Mouse (Mus musculus): ENCODE data around the gene Omp. TPM values are rescaled to one million over a fixed set of nuclear protein-coding genes. Genes with fewer than 3 reads are reported as not detected.
A peak's percentile ranks its signal among the peaks of the same experiment; 100 is the strongest.
"Not testable (repeated sequence)": the region's sequence is repeated elsewhere in the genome, so short reads cannot be mapped to it uniquely, and the experiment has no call there.

The Omp gene
- polyA plus RNA-seq (2015; fragmentation: Nextera tagmentation; extraction: Ambion mirVana) = 0.34 and 0.37 TPM in 2 replicates

DNA sequence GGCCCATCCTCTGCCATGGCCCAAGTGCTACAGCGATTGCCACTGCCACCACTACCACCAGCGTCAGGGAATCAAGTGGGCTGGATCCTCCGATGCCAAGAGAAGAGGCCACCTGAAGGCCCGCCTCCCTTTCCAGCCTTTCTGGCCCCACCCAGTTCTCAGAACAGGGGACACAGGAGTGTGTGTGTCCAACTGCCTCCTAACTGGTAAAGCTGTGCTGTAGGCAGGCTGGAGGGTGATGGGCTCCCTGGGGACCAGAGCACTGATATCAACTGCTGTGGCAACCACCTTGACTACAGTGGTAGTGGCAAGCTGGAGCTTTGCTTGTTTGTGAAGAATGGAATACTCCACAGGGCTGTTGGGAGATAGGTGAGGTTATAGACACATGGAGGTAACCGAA is at the start of gene Omp:
TSS of gene Omp (minus strand) at position 101 of the 400 bp plus-strand sequence.
- Histone ChIP-seq H3K4me2 (ENCODE audit: low read length) (no peak within 1 kb of the TSS), H3K4me3 (ENCODE audit: low read length) (no peak within 1 kb of the TSS), H3K27me3 (replicated peaks; ENCODE audit: control insufficient read depth, insufficient read depth, low read length) (no peaks in the 10 kb centered on the region), H3K36me3 (ENCODE audit: control insufficient read depth, insufficient read depth, low read length) (0 out of 2 replicates have a peak, but pooled peaks cover 3% of the 10 kb centered on the region), H3K27ac (ENCODE audit: low read depth, low read length) (no peak within 1 kb of the TSS), H3K9ac (ENCODE audit: low read depth, low read length) (no peak within 1 kb of the TSS), H3K4me1 (ENCODE audit: control insufficient read depth, insufficient read depth, low read depth, low read length) (peaks cover 9% of the 10 kb centered on the region), H3K9me3 (ENCODE audit: control insufficient read depth, low read length) (no peaks in the 10 kb centered on the region)
- WGBS = 91% methylated on average over 5 of the region's 5 CpGs
- no peak for ATAC-seq

DNA sequence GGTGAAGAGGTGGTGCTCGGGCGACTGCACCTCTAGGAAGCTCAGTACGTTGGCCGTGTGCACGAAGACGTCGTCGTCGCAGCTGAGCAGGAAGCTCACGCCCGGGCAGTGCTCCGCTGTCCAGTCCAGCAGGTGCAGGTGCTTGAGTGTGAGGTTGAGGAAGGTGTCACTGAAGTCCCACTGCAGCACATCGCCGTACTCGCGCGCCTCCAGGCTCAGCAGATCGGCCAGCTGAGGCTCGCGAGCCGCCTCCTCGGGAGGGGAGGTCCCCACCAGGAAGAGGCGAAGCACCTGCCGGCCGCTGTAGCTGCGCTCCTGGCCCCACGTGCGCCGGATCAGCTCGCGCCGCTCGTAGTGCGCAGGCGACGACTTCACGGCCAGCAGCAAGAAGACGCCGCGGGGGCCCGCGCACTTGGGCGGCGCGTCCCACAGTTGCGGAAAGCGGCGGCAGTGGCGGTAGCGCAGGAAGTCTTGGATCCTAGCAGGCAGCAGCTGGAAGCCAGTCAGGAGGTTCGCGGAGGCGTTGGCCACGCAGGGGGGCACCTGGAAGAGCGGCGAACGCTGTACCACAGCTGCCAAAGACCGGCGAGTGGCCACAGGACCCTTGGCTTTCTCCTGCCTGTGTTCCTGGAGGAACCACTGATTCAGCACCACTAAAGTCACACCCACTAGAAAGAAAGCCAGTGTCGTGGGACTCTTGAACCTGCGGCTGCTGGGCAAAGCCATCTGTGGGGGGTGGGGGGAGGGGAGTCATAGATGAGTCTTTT is 48.9 kb upstream of the Omp start:
- Histone ChIP-seq H3K9ac (ENCODE audit: low read depth, low read length) (peak overlapping the region; percentile 60), H3K9me3 (ENCODE audit: control insufficient read depth, low read length) (no peaks in the 10 kb centered on the region), H3K27ac (ENCODE audit: low read depth, low read length) (no peak overlapping the region), H3K4me3 (ENCODE audit: low read length) (peak overlapping the region; percentile 53), H3K36me3 (ENCODE audit: control insufficient read depth, insufficient read depth, low read length) (no peaks in the 10 kb centered on the region), H3K27me3 (replicated peaks; ENCODE audit: control insufficient read depth, insufficient read depth, low read length) (peaks cover 29% of the 10 kb centered on the region), H3K4me1 (ENCODE audit: control insufficient read depth, insufficient read depth, low read depth, low read length) (peaks cover 15% of the 10 kb centered on the region), H3K4me2 (ENCODE audit: low read length) (peak overlapping the region; percentile 97)
- peak; percentile 80 for ATAC-seq
- WGBS = 1% methylated on average over 58 of the region's 61 CpGs

DNA sequence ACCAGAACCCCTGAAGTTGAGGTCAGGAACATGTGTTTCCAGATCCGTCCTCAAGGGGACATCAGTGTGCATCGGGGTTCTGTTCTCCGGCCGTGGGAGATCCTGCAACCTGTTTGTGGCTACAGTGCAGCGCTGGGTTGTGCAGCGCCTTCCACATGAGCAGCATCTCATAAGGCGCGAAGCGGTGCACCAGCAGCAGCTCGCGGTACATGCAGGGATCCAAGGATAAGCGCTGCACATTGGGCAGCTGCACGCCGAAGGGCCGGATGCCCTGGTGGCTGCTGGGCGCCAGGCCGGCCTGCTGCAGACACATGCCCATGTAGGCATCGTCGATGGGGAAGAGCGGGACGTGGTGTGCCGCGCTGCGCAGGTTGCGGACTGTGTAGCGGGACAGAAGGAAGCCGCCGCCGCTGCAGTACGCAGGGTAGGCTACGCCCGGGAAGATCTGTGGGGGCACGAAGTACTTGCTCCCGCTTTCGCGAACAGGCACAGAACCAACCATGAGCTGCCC is 48.3 kb upstream of the Omp start:
- H3K27me3 ChIP-seq (replicated peaks; ENCODE audit: control insufficient read depth, insufficient read depth, low read length) = peaks cover 29% of the 10 kb centered on the region
- ATAC-seq = peak; percentile 80

DNA sequence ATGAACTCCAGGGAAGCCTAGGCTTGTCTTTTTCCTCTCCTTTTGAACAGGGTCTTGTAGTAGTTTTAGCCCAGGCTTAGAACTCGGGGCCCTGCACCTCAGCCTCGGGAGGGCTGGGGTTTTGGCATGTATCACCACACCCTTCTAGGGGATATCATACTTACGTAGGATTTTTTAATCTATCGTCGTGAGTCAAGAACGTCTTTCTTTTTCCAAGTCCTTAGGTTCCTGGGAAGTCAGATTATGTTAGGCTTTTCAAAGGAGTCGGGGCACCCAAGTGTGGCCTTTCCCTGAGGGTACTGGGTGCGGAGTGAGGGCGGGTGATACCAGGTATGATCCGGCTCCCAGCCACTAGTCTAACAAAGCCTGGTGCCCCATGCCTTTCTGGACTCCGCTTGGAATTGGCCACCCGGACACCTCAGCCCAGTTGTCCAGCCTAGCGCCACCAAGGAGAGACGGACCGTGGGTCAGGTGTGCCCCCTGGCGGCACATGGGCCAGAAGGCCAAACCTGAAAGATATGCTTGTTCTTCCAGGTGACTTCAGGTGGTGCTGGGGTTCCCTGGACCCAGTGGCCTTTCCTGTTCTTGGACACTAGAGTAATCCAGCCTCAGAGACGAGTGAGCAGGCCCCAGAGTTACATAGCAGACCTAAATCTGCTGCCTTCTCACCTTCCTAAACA is 46.4 kb upstream of the Omp start:
- Histone ChIP-seq H3K9ac (ENCODE audit: low read depth, low read length) (no peak overlapping the region), H3K27me3 (replicated peaks; ENCODE audit: control insufficient read depth, insufficient read depth, low read length) (peaks cover 29% of the 10 kb centered on the region), H3K27ac (ENCODE audit: low read depth, low read length) (no peak overlapping the region), H3K9me3 (ENCODE audit: control insufficient read depth, low read length) (no peaks in the 10 kb centered on the region), H3K4me1 (ENCODE audit: control insufficient read depth, insufficient read depth, low read depth, low read length) (peaks cover 15% of the 10 kb centered on the region), H3K4me2 (ENCODE audit: low read length) (no peak overlapping the region), H3K36me3 (ENCODE audit: control insufficient read depth, insufficient read depth, low read length) (no peaks in the 10 kb centered on the region), H3K4me3 (ENCODE audit: low read length) (no peak overlapping the region)
- no peak for ATAC-seq
- 69% methylated on average over 17 of the region's 17 CpGs for WGBS

More for the DNA sequence above, 48.3 kb upstream of the Omp start:
- no peaks in the 10 kb centered on the region for H3K9me3 ChIP-seq (ENCODE audit: control insufficient read depth, low read length)
- WGBS = 2% methylated on average over 36 of the region's 36 CpGs
- H3K9ac ChIP-seq (ENCODE audit: low read depth, low read length) = peak overlapping the region; percentile 60
- no peaks in the 10 kb centered on the region for H3K36me3 ChIP-seq (ENCODE audit: control insufficient read depth, insufficient read depth, low read length)
- peak overlapping the region; percentile 97 for H3K4me2 ChIP-seq (ENCODE audit: low read length)
- peaks cover 15% of the 10 kb centered on the region for H3K4me1 ChIP-seq (ENCODE audit: control insufficient read depth, insufficient read depth, low read depth, low read length)
- no peak overlapping the region for H3K27ac ChIP-seq (ENCODE audit: low read depth, low read length)
- peak overlapping the region; percentile 53 for H3K4me3 ChIP-seq (ENCODE audit: low read length)

DNA sequence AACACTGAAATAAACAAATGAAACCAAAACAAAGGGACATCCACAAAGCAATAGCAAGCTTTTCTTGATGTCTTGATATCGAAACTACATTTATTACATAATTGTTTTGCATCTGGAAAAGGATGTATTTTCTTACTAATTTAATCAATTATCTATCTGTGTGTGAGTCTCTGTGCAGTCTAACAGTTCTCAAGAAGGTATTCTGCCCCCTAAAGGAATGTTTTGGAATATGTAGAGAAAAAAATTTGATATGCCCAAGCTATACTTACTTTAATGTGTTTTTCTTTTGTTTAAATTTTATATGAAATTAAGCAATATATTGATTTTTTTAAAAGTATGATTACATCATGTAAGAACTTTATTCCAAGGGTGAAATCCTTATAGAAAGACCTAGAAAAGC is 45.3 kb upstream of the Omp start:
- Histone ChIP-seq H3K4me1 (ENCODE audit: control insufficient read depth, insufficient read depth, low read depth, low read length) (peaks cover 15% of the 10 kb centered on the region), H3K4me2 (ENCODE audit: low read length) (no peak overlapping the region), H3K9ac (ENCODE audit: low read depth, low read length) (no peak overlapping the region), H3K27ac (ENCODE audit: low read depth, low read length) (no peak overlapping the region), H3K27me3 (replicated peaks; ENCODE audit: control insufficient read depth, insufficient read depth, low read length) (peaks cover 24% of the 10 kb centered on the region), H3K9me3 (ENCODE audit: control insufficient read depth, low read length) (no peaks in the 10 kb centered on the region), H3K36me3 (ENCODE audit: control insufficient read depth, insufficient read depth, low read length) (no peaks in the 10 kb centered on the region), H3K4me3 (ENCODE audit: low read length) (no peak overlapping the region)
- 89% methylated on average over 1 of the region's 1 CpGs for WGBS
- no peak for ATAC-seq

DNA sequence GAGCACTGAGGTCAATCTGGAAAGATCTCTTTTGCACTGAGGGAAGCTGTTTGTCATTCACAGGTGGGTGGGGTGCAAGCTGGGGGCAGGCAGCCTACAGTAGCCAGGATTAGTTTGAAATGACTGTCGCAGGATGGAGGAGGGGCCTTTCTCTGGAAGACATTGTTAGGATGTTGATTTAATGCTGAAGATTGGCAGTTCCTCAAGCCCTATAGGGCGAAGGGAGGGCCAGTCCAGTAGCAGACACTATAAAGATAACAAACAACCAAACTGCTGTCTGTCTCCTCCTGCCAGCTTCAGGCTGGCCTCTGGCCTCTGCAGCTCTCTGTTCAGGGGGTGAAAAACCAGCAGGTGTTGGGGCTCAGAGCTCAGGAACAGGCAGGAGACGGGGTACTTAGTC is 44.4 kb upstream of the Omp start:
- WGBS = 53% methylated on average over 3 of the region's 3 CpGs

DNA sequence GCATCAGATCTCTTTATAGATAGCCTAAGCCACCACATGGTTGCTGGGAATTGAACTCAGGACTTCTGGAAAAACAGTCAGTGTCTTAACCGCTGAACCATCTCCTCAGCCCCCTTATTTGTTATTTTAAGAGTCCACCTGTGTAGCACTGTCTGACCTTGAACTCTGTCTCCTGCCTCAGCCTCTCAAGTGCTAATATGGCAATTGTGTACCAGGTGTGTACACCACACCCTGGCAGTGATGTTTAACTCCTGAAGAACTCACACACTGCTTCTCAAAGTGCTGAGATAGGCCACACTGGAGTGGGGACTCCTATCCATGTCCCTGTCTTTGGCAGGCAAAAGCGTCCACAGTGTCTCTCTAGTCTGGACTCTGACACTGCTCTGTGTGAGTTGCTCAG is 43.4 kb upstream of the Omp start:
- H3K27ac ChIP-seq (ENCODE audit: low read depth, low read length) = no peak overlapping the region
- H3K4me3 ChIP-seq (ENCODE audit: low read length) = no peak overlapping the region
- H3K36me3 ChIP-seq (ENCODE audit: control insufficient read depth, insufficient read depth, low read length) = no peaks in the 10 kb centered on the region
- ATAC-seq = no peak
- H3K9me3 ChIP-seq (ENCODE audit: control insufficient read depth, low read length) = no peaks in the 10 kb centered on the region
- H3K4me2 ChIP-seq (ENCODE audit: low read length) = no peak overlapping the region
- 87% methylated on average over 2 of the region's 2 CpGs for WGBS
- H3K9ac ChIP-seq (ENCODE audit: low read depth, low read length) = no peak overlapping the region
- H3K4me1 ChIP-seq (ENCODE audit: control insufficient read depth, insufficient read depth, low read depth, low read length) = peaks cover 8% of the 10 kb centered on the region
- H3K27me3 ChIP-seq (replicated peaks; ENCODE audit: control insufficient read depth, insufficient read depth, low read length) = peaks cover 16% of the 10 kb centered on the region

More for the DNA sequence above, 44.4 kb upstream of the Omp start:
- peaks cover 16% of the 10 kb centered on the region for H3K4me1 ChIP-seq (ENCODE audit: control insufficient read depth, insufficient read depth, low read depth, low read length)
- no peaks in the 10 kb centered on the region for H3K9me3 ChIP-seq (ENCODE audit: control insufficient read depth, low read length)
- no peak overlapping the region for H3K4me3 ChIP-seq (ENCODE audit: low read length)
- no peak for ATAC-seq
- no peaks in the 10 kb centered on the region for H3K36me3 ChIP-seq (ENCODE audit: control insufficient read depth, insufficient read depth, low read length)
- no peak overlapping the region for H3K4me2 ChIP-seq (ENCODE audit: low read length)
- peaks cover 16% of the 10 kb centered on the region for H3K27me3 ChIP-seq (replicated peaks; ENCODE audit: control insufficient read depth, insufficient read depth, low read length)
- no peak overlapping the region for H3K9ac ChIP-seq (ENCODE audit: low read depth, low read length)
- no peak overlapping the region for H3K27ac ChIP-seq (ENCODE audit: low read depth, low read length)

DNA sequence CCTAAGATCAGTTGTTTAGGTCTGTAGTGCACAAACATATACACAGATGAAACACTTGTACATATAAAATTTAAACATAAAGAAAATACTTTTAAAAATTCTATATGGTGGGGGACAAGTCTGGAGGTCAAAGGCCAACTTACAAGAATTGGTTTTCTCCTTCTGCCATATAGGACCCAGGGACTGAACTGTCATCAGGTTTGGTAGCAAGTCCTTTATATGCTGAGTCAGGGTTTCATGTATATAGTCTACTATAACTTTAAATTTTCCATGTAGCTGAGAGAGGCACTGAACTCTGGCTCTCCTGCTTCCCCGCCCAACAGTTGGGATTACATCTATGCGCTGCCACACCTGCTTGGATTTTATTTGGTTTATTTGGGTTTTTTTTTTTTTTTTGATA is 42.9 kb upstream of the Omp start:
- no peak overlapping the region for H3K4me2 ChIP-seq (ENCODE audit: low read length)
- 98% methylated on average over 2 of the region's 2 CpGs for WGBS
- H3K27ac ChIP-seq (ENCODE audit: low read depth, low read length) = no peak overlapping the region
- H3K27me3 ChIP-seq (replicated peaks; ENCODE audit: control insufficient read depth, insufficient read depth, low read length) = peaks cover 16% of the 10 kb centered on the region
- H3K9me3 ChIP-seq (ENCODE audit: control insufficient read depth, low read length) = no peaks in the 10 kb centered on the region
- H3K4me1 ChIP-seq (ENCODE audit: control insufficient read depth, insufficient read depth, low read depth, low read length) = peaks cover 3% of the 10 kb centered on the region
- no peak overlapping the region for H3K4me3 ChIP-seq (ENCODE audit: low read length)
- H3K9ac ChIP-seq (ENCODE audit: low read depth, low read length) = no peak overlapping the region
- H3K36me3 ChIP-seq (ENCODE audit: control insufficient read depth, insufficient read depth, low read length) = no peaks in the 10 kb centered on the region
- ATAC-seq = no peak

DNA sequence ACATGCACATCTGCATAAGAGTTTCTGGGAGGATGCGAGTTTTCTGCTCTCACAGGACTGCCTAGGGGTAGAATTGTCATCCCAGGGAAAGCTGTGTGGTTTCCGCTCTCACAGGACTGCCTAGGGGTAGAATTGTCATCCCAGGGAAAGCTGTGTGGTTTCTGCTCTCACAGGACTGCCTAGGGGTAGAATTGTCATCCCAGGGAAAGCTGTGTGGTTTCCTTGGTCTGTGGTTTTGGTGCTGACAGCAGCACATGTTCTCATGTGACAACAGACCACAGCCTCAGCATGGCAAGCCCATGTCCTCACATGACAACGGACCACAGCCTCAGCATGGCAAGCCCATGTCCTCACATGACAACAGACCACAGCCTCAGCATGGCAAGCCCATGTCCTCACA is 42.0 kb upstream of the Omp start:
- WGBS = 63% methylated on average over 3 of the region's 3 CpGs
- H3K27me3 ChIP-seq (replicated peaks; ENCODE audit: control insufficient read depth, insufficient read depth, low read length); H3K9ac ChIP-seq (ENCODE audit: low read depth, low read length); H3K36me3 ChIP-seq (ENCODE audit: control insufficient read depth, insufficient read depth, low read length); H3K27ac ChIP-seq (ENCODE audit: low read depth, low read length); H3K9me3 ChIP-seq (ENCODE audit: control insufficient read depth, low read length); H3K4me1 ChIP-seq (ENCODE audit: control insufficient read depth, insufficient read depth, low read depth, low read length); ATAC-seq; H3K4me2 ChIP-seq (ENCODE audit: low read length); H3K4me3 ChIP-seq (ENCODE audit: low read length): not testable (repeated sequence)
